Mouse (Mus musculus) right cerebral cortex, adult 2 months (tissue): Measurements from ENCODE around the gene Nav2.

Source experiments
- DNase-seq, 2 experiments: peaks; one replicate each; pipeline ENCODE4 v3.0.0; 2021 to 2022; ENCODE audit warnings: low spot score in 2 of 2

Gene Nav2

GRCm38 (mm10) chr7:48908521-48909341 lies at the start of gene Nav2:
Gene Nav2, plus strand, starts transcription at chr7:48908716.
- no peak for DNase-seq

- no peak for DNase-seq
Observed at GRCm38 (mm10) chr7:48859362-48859761, 49.2 kb upstream of the Nav2 start.

GRCm38 (mm10) chr7:48860948-48861347 lies 47.6 kb upstream of the Nav2 start:
- DNase-seq: no peak

GRCm38 (mm10) chr7:48861796-48862195 lies 46.7 kb upstream of the Nav2 start:
- no peak for DNase-seq

- DNase-seq: no peak
Observed at GRCm38 (mm10) chr7:48864199-48864598, 44.3 kb upstream of the Nav2 start.

- DNase-seq: no peak
Observed at GRCm38 (mm10) chr7:48864671-48865458, 43.7 kb upstream of the Nav2 start.

- DNase-seq: no peak
Observed at GRCm38 (mm10) chr7:48867576-48867975, 40.9 kb upstream of the Nav2 start.

GRCm38 (mm10) chr7:48870144-48870543 lies 38.4 kb upstream of the Nav2 start:
- DNase-seq: no peak

- no peak for DNase-seq
Observed at GRCm38 (mm10) chr7:48870579-48871180, 37.8 kb upstream of the Nav2 start.

GRCm38 (mm10) chr7:48871292-48871691 lies 37.2 kb upstream of the Nav2 start:
- DNase-seq: no peak

GRCm38 (mm10) chr7:48875096-48875495 lies 33.4 kb upstream of the Nav2 start:
- no peak for DNase-seq

- DNase-seq: peak; percentile 64
Observed at GRCm38 (mm10) chr7:48876526-48876925, 32.0 kb upstream of the Nav2 start.

- DNase-seq: no peak
Observed at GRCm38 (mm10) chr7:48877786-48878390, 30.6 kb upstream of the Nav2 start.

- DNase-seq: no peak
Observed at GRCm38 (mm10) chr7:48879574-48879973, 28.9 kb upstream of the Nav2 start.

GRCm38 (mm10) chr7:48880591-48881481 lies 27.7 kb upstream of the Nav2 start:
- DNase-seq: peak; percentile 95 to 96

GRCm38 (mm10) chr7:48881486-48881885 lies 27.0 kb upstream of the Nav2 start, which contains the start of gene E2f8:
Gene E2f8, minus strand, starts transcription at chr7:48881596.
- DNase-seq: peak in 1 of 2 experiments; percentile 10

- DNase-seq: no peak
Observed at GRCm38 (mm10) chr7:48881971-48882609, 26.4 kb upstream of the Nav2 start.

GRCm38 (mm10) chr7:48883525-48884265 lies 24.8 kb upstream of the Nav2 start:
- no peak for DNase-seq

- no peak for DNase-seq
Observed at GRCm38 (mm10) chr7:48884266-48884611, 24.3 kb upstream of the Nav2 start.

- no peak for DNase-seq
Observed at GRCm38 (mm10) chr7:48887973-48888372, 20.5 kb upstream of the Nav2 start.
